Mouse (Mus musculus) c-Kit-positive CD71-negative TER-119-negative erythroid progenitor cells, embryonic 14.5 days (primary cell): ENCODE data around the gene Gm5485.

Experiments
- DNase-seq: peaks from one replicate; pipeline ENCODE4 v3.0.0-alpha.2; 2013; ENCODE audit warnings: low read depth

Gm5485 gene

DNA sequence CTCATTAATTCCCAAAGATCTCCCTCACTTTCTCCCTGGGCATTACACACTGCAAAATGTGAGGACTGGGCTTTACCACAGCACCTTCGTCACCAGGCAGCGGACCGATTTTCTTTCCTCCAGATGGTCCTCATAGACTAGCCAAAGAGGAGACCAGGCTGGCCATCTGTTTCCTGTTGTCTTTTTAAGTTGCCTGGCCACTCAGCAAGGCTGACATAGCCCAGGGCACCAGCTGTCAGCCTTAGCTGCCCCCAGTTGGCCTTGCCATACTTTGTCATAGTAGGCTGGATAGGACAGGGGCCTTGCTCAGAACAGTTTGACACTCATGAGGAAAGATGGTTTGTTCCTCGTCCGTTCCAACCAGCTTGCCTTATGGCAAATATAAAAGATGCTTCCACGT is 39.8 kb downstream of the Gm5485 start:
- no peak for DNase-seq

- no peak for DNase-seq
These were observed 44.1 kb downstream of the Gm5485 start for GRCm38 (mm10) chr16:48368096-48368495.

GRCm38 (mm10) chr16:48366801-48367200 is 45.4 kb downstream of the Gm5485 start:
- DNase-seq: no peak

GRCm38 (mm10) chr16:48360887-48361286 is 51.3 kb downstream of the Gm5485 start:
- DNase-seq: no peak

DNA sequence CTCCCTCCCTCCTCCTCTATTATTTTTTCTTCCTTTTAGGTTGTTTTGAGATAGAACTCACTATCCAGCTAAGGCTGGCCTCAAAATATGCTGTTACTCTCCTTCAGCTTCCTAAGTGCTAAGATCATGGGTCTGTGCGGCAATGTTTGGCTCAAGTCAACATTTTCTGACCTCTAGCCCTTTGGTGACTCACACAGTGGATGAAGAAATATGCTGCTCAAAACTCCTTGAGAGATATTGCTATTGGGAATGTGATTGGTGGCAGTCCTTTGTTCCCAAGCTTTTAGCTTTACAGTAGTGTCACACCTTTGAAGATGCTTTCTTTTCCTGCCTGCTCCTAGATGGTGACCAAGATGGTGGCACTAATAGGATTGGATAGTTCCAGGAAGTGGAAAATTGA is 55.8 kb downstream of the Gm5485 start:
- no peak for DNase-seq

DNA sequence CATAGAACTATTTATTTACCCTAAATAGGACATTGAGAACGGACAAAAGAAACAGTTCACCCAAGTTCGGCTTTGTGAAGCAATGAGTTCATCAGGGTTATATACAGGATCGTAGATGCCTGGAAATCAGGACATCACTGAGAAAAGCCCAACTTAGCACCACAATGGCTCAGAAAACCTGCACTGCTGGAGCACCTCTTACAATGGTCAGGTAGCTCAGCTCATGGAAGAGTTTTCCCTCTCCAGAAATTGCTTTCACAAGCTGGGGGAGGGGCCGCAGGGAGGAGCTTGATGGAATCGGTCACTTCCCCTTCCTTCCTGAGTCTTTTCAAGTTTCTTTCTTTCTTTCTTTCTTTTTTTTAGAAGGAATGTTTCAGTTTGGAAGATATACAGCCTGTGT is 56.5 kb downstream of the Gm5485 start:
- no peak for DNase-seq
